ENCODE assay signal across 8 mouse cellular contexts in genomic region chr11:101582054-101583035, GRCm38 (mm10). TPM values are rescaled to one million over a fixed set of nuclear protein-coding genes. Genes with fewer than 3 reads are reported as not detected.
DNase-seq lines count a peak whose midpoint lies in the region; ATAC-seq and TF ChIP-seq lines count a peak whose summit lies in the region.

Gene Tmem106a, plus strand, starts transcription at chr11:101582242.

- intact Hi-C loops in heart, adult 2 months (cut with DNase I), result no loop called here

- 17% methylated on average over 31 of the region's 31 CpGs for WGBS in heart, adult 2 months
- 13% methylated on average over 31 of the region's 31 CpGs for WGBS in kidney, adult 2 months
- WGBS in lung, postnatal 0 days, result 16% methylated on average over 30 of the region's 31 CpGs

- H3K79me2 ChIP-seq in heart, adult 2 months (replicated peaks; ENCODE audit: control insufficient read depth, insufficient read depth, low read length), result no peaks in the 10 kb centered on the region

- no peaks in the 10 kb centered on the region for H3K9me3 ChIP-seq in lung, postnatal 0 days (ENCODE audit: low read length)

- H3K27ac ChIP-seq in heart, adult 2 months, result peak within 1 kb of the TSS; percentile 82
- peak within 1 kb of the TSS; percentile 96 for H3K27ac ChIP-seq in kidney, adult 2 months (ENCODE audit: insufficient read depth, low read depth, low read length)
- 0 out of 2 replicates have a peak within 1 kb of the TSS, but pooled peaks have one; percentile 20 for H3K27ac ChIP-seq in lung, postnatal 0 days (ENCODE audit: low read length)

- TF ChIP-seq EP300 in heart, adult 2 months (IDR thresholded peaks at IDR 0.05; ENCODE audit: insufficient read depth, low read depth, low read length), result no peak
- no peak for TF ChIP-seq EP300 in lung, postnatal 0 days (IDR thresholded peaks at IDR 0.05)

- no peaks in the 10 kb centered on the region; the same call in 1 of the 2 replicates for H3K36me3 ChIP-seq in heart, adult 2 months (ENCODE audit: control insufficient read depth, insufficient read depth, low read length)
- peaks cover under 1% of the 10 kb centered on the region; the same call in 1 of the 2 replicates for H3K36me3 ChIP-seq in kidney, adult 2 months (ENCODE audit: control insufficient read depth, insufficient read depth, low read length)
- H3K36me3 ChIP-seq in lung, postnatal 0 days (ENCODE audit: insufficient read depth, low read length), result peaks cover 17% of the 10 kb centered on the region

- peak within 1 kb of the TSS; percentile 76 for H3K9ac ChIP-seq in heart, adult 2 months (ENCODE audit: low read depth, low read length)
- H3K9ac ChIP-seq in lung, postnatal 0 days (replicated peaks; ENCODE audit: low read depth), result peak within 1 kb of the TSS; percentile 29; the same call in 1 of the 2 replicates

- H3K4me1 ChIP-seq in heart, adult 2 months (ENCODE audit: control insufficient read depth, insufficient read depth, low read length), result peaks cover 4% of the 10 kb centered on the region
- peaks cover 14% of the 10 kb centered on the region; the same call in 1 of the 2 replicates for H3K4me1 ChIP-seq in kidney, adult 2 months (ENCODE audit: control insufficient read depth, insufficient read depth, low read length)
- H3K4me1 ChIP-seq in lung, postnatal 0 days (ENCODE audit: insufficient read depth, low read depth, low read length), result peaks cover 5% of the 10 kb centered on the region; the same call in 1 of the 2 replicates

- peak; percentile 59 for TF ChIP-seq POLR2A in heart, adult 2 months (IDR thresholded peaks at IDR 0.05; ENCODE audit: insufficient read depth, low read depth, low read length)
- TF ChIP-seq POLR2A in kidney, adult 2 months (IDR thresholded peaks at IDR 0.05; ENCODE audit: low read depth, low read length), result no peak

- ATAC-seq in lung, postnatal 0 days, result peak; percentile 88

- H3K27me3 ChIP-seq in heart, adult 2 months (ENCODE audit: control insufficient read depth, insufficient read depth, low read length), result no peaks in the 10 kb centered on the region
- no peaks in the 10 kb centered on the region for H3K27me3 ChIP-seq in kidney, adult 2 months (replicated peaks; ENCODE audit: control insufficient read depth, insufficient read depth, low read length)
- no peaks in the 10 kb centered on the region for H3K27me3 ChIP-seq in lung, postnatal 0 days (replicated peaks; ENCODE audit: insufficient read depth, low read length)

- peak; percentile 22 to 30 for DNase-seq in cerebellum, postnatal 14 days
- no peak for DNase-seq in cerebellum, adult 9-10 months
- peak; percentile 51 for DNase-seq in embryo, embryonic 11.5 days (ENCODE audit: low read depth, low spot score)
- peak; percentile 76 for DNase-seq in heart, adult 2 months
- peak; percentile 92 for DNase-seq in kidney, adult 2 months
- DNase-seq in lung, postnatal 0 days (ENCODE audit: low spot score), result peak; percentile 83
- peak; percentile 40 for DNase-seq in ovary, postnatal 14 days (ENCODE audit: low spot score)
- peak; percentile 66 to 71 for DNase-seq in urinary bladder, postnatal 4 days (ENCODE audit: low spot score in 2 of 2)

- H3K4me2 ChIP-seq in lung, postnatal 0 days (replicated peaks; ENCODE audit: low read depth, low read length), result peak within 1 kb of the TSS; percentile 59

- peak within 1 kb of the TSS; percentile 76 for H3K4me3 ChIP-seq in heart, adult 2 months
- peak within 1 kb of the TSS; percentile 61 for H3K4me3 ChIP-seq in kidney, adult 2 months (ENCODE audit: insufficient read depth, low read depth, low read length)
- peak within 1 kb of the TSS; percentile 46 for H3K4me3 ChIP-seq in lung, postnatal 0 days (ENCODE audit: low read depth, low read length)

- TF ChIP-seq CTCF in heart, adult 2 months (IDR thresholded peaks at IDR 0.05), result no peak
- no peak for TF ChIP-seq CTCF in kidney, adult 2 months (conservative IDR thresholded peaks at IDR 0.05; ENCODE audit: insufficient read depth, insufficient read length, low read depth, low read length)
- TF ChIP-seq CTCF in lung, postnatal 0 days (IDR thresholded peaks at IDR 0.05), result no peak

RNA-seq across cellular contexts. Expression of gene Tmem106a, which starts in this region (rescaled TPM):
- total RNA-seq in heart, adult 2 months (2021), result 1 to 10 TPM; 2.8 to 3.4 TPM
- 15.5 and 18.8 TPM in 2 replicates for polyA plus RNA-seq in heart, adult 2 months (2012; rRNA removed)
- polyA plus RNA-seq in kidney, adult 2 months (2012; rRNA removed), result 392 and 429 TPM in 2 replicates
- 7.6 TPM in 2 replicates for polyA plus RNA-seq in lung, postnatal 0 days (2015; fragmentation: Nextera tagmentation; extraction: Ambion mirVana)

Comparison
In these comparisons a context has a peak if more than half of its experiments do, and no peak if none do; other contexts are left out.
1. RNA of gene Tmem106a (polyA plus RNA-seq): 392 to 429 TPM in kidney, adult 2 months; 15.5 to 18.8 TPM in heart, adult 2 months and 7.6 TPM in lung, postnatal 0 days; every median in the first group is over 10 times any median in the second.
2. H3K27ac ChIP-seq: peak in every context shown above with its lines; median percentile 96 in kidney, adult 2 months; 82 in heart, adult 2 months; 20 in lung, postnatal 0 days.
3. Peak in every context shown above with its lines, with median percentiles within 50 percentile points of each other: H3K4me3 ChIP-seq.